Mouse (Mus musculus): ENCODE measurements at regions not wholly inside any gene's neighbourhood (a gene's known extent, or its start where the extent isn't known, plus 50 kb on each side); places are given as distances from the start of the nearest gene placed in this dataset.

- DNase-seq (ENCODE audit: low spot score): no peak
- H3K4me1 ChIP-seq: no peaks in the 10 kb centered on the region
- no peaks in the 10 kb centered on the region for H3K9me3 ChIP-seq (replicated peaks)
- H3K4me3 ChIP-seq: no peak overlapping the region
- 87% methylated on average over 2 of the region's 2 CpGs for WGBS
- H3K27me3 ChIP-seq (ENCODE audit: low read depth, poor library complexity, severe bottlenecking): no peaks in the 10 kb centered on the region
- H3K27ac ChIP-seq: no peak overlapping the region
- no peaks in the 10 kb centered on the region for H3K36me3 ChIP-seq
Measured at GRCm38 (mm10) chr5:91892338-91892737, 70.5 kb downstream of the Rchy1 start.

DNA sequence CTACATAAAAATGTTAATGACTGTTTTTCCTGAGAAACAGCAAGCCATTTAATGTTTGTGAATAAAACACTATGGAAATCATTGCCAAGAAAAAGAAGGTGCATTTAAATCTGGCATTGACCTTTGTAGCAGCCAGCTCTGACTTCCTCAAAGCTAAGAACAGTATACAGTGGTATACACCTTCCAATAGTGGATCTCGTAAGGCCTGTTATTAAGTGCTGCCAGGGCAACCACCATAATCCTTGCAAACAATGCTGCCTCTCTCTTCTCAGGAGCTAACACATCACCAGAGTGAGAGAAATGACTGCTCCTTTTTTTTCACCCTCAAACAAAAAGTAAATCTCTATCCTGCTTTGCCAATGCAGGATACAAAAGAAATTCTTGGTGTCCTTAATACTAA lies 81.1 kb downstream of the Rchy1 start:
- 88% methylated on average over 1 of the region's 1 CpGs for WGBS
- H3K36me3 ChIP-seq: no peaks in the 10 kb centered on the region

DNA sequence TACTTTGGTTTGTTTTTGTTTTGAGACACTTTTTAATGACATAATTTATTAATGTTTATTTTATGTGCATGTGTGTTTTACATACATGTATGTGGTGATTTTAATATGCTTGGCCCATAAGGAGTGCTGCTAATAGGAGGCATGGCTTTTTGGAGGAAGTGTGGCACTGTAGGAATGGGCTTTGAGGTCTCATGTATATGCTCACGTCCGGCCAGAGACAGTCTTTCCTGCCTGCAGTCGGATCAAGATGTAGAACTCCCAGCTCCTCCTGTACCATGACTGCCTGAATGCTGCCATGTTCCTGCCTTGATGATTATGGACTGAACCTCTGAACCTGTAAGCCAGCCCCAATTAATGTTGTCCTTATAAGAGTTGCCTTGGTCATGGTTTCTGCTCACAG lies 82.6 kb downstream of the Rchy1 start:
- no peaks in the 10 kb centered on the region for H3K9me3 ChIP-seq (replicated peaks)
- no peaks in the 10 kb centered on the region for H3K36me3 ChIP-seq
- H3K27ac ChIP-seq: no peak overlapping the region
- WGBS: 97% methylated on average over 3 of the region's 3 CpGs
- no peak for DNase-seq (ENCODE audit: low spot score)
- H3K4me3 ChIP-seq: no peak overlapping the region
- H3K27me3 ChIP-seq (ENCODE audit: low read depth, poor library complexity, severe bottlenecking): no peaks in the 10 kb centered on the region
- H3K4me1 ChIP-seq: no peaks in the 10 kb centered on the region

More for the DNA sequence above, 81.1 kb downstream of the Rchy1 start:
- no peaks in the 10 kb centered on the region for H3K27me3 ChIP-seq (ENCODE audit: low read depth, poor library complexity, severe bottlenecking)
- H3K9me3 ChIP-seq (replicated peaks): no peaks in the 10 kb centered on the region
- H3K4me3 ChIP-seq: no peak overlapping the region
- H3K27ac ChIP-seq: no peak overlapping the region
- no peak for DNase-seq (ENCODE audit: low spot score)
- no peaks in the 10 kb centered on the region for H3K4me1 ChIP-seq

GRCm38 (mm10) chr5:91878627-91879026 lies 84.2 kb downstream of the Rchy1 start:
- Histone ChIP-seq H3K27me3 (ENCODE audit: low read depth, poor library complexity, severe bottlenecking) (no peaks in the 10 kb centered on the region), H3K27ac (no peak overlapping the region), H3K36me3 (no peaks in the 10 kb centered on the region), H3K4me3 (no peak overlapping the region), H3K4me1 (no peaks in the 10 kb centered on the region), H3K9me3 (replicated peaks) (no peaks in the 10 kb centered on the region)
- 93% methylated on average over 11 of the region's 11 CpGs for WGBS
- no peak for DNase-seq (ENCODE audit: low spot score)

GRCm38 (mm10) chr5:91876682-91877031 lies 86.2 kb downstream of the Rchy1 start:
- H3K4me3 ChIP-seq: no peak overlapping the region
- WGBS: 87% methylated on average over 2 of the region's 2 CpGs
- no peaks in the 10 kb centered on the region for H3K36me3 ChIP-seq
- no peak for DNase-seq (ENCODE audit: low spot score)
- no peaks in the 10 kb centered on the region for H3K4me1 ChIP-seq
- no peaks in the 10 kb centered on the region for H3K9me3 ChIP-seq (replicated peaks)
- no peak overlapping the region for H3K27ac ChIP-seq
- H3K27me3 ChIP-seq (ENCODE audit: low read depth, poor library complexity, severe bottlenecking): no peaks in the 10 kb centered on the region

DNA sequence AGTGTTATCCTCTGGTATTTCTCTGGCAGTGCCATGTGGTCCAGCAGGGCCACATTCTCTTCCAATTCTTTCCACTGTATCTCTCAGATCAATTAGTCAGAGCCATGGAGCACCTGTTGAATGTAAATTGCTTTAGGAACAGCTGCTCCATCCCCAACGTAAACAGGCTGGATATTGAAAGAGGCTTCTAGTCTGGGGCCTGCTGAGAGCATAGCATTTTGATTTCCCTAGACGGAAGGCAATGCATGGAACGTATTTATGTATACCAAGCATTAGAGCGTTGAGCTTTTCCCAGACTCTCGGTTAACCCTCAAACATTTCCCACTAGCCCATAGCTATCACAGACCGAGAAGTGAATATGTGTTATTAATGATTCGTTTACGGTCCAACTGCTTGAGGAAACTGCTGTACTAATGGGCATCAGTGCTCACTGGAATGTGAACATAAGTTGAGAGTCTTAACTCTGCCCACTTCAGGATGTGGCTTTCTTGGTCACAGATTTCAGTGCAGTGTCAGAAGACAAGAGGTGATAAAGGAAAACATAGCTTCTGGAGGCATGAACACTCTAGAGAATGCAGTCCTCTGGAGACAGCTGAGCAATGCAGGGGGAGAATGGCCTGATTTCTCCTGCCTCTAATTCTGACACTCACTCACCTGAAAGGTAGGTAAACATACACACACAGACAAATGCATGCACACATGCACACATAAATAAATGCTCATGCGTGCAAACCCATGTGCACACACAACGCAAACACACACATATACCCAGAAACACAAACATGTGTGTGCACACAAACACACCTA lies 86.8 kb downstream of the Rchy1 start:
- no peaks in the 10 kb centered on the region for H3K4me1 ChIP-seq
- no peaks in the 10 kb centered on the region for H3K27me3 ChIP-seq (ENCODE audit: low read depth, poor library complexity, severe bottlenecking)
- H3K27ac ChIP-seq: no peak overlapping the region
- H3K4me3 ChIP-seq: no peak overlapping the region
- H3K9me3 ChIP-seq (replicated peaks): no peaks in the 10 kb centered on the region
- no peaks in the 10 kb centered on the region for H3K36me3 ChIP-seq
- no peak for DNase-seq (ENCODE audit: low spot score)
- 90% methylated on average over 10 of the region's 10 CpGs for WGBS

DNA sequence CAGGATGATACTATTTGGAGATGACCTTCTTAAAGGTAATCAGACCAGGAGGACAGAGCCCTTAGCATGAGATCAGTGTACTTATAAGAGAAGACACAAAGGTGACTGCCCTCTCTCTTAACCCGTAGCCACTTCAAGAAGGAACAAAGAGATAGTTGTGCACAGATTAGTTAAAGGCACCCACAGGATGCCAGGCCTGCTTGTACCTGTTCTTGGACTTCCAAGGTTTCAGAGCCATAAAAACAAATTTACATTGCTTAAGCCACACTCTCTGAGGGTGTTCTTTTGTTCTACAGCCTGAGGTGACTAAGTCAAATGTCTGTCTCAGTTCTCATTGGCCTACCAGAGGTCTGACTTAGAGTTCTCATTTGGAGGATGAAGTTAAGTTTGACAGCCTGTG lies 90.1 kb downstream of the Rchy1 start:
- Histone ChIP-seq H3K9me3 (replicated peaks) (no peaks in the 10 kb centered on the region), H3K4me1 (no peaks in the 10 kb centered on the region), H3K4me3 (no peak overlapping the region), H3K27me3 (ENCODE audit: low read depth, poor library complexity, severe bottlenecking) (no peaks in the 10 kb centered on the region), H3K27ac (no peak overlapping the region), H3K36me3 (no peaks in the 10 kb centered on the region)
- DNase-seq (ENCODE audit: low spot score): no peak
- 84% methylated on average over 1 of the region's 1 CpGs for WGBS

GRCm38 (mm10) chr5:91869791-91870190 lies 93.1 kb downstream of the Rchy1 start:
- no peaks in the 10 kb centered on the region for H3K9me3 ChIP-seq (replicated peaks)
- WGBS: 95% methylated on average over 6 of the region's 6 CpGs
- H3K27me3 ChIP-seq (ENCODE audit: low read depth, poor library complexity, severe bottlenecking): no peaks in the 10 kb centered on the region
- DNase-seq (ENCODE audit: low spot score): no peak
- H3K4me1 ChIP-seq: no peaks in the 10 kb centered on the region
- no peaks in the 10 kb centered on the region for H3K36me3 ChIP-seq
- H3K27ac ChIP-seq: no peak overlapping the region
- H3K4me3 ChIP-seq: no peak overlapping the region

DNA sequence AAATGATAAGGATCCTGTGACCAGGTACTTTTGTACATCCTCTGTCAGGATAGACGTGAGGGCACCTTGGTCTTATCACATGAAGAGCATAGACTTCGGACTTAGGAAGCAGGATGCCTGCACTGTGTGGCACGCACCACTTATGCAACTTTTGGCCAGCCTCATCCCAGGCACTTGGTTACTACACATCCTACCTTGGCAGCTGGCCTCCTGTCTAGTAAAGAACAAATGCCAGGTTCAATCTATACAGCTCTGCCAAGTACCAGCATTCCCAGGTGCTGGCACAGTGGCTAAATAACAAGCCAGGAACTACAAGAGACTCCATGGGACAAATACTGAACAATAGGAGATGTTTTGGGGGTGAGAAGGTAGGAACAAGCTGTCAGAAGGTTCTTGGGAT lies 96.7 kb downstream of the Rchy1 start:
- Histone ChIP-seq H3K27ac (no peak overlapping the region), H3K36me3 (no peaks in the 10 kb centered on the region), H3K9me3 (replicated peaks) (no peaks in the 10 kb centered on the region), H3K27me3 (ENCODE audit: low read depth, poor library complexity, severe bottlenecking) (no peaks in the 10 kb centered on the region), H3K4me1 (no peaks in the 10 kb centered on the region), H3K4me3 (no peak overlapping the region)
- no peak for DNase-seq (ENCODE audit: low spot score)
- WGBS: 89% methylated on average over 3 of the region's 3 CpGs

DNA sequence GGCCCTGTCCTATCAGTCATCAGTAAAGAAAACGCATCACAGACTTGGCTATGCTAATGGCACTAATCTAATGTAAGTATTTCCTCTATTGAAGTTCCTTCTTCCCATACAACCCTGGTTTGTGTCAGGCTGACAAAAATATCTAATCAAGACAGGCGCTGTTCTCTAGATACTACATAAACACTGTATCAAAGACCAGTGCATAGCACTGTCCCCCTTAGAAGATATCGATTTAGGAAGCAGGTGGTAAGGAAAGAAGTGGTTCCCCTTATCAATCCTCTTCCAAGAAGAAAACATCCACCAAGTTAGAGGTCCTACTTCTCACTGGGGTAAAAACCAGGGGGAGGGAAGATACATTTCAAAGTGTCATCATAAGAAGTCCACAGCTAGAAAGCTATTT lies 97.5 kb downstream of the Rchy1 start:
- H3K9me3 ChIP-seq (replicated peaks): no peaks in the 10 kb centered on the region
- no peaks in the 10 kb centered on the region for H3K36me3 ChIP-seq
- no peak overlapping the region for H3K4me3 ChIP-seq
- no peaks in the 10 kb centered on the region for H3K4me1 ChIP-seq
- H3K27me3 ChIP-seq (ENCODE audit: low read depth, poor library complexity, severe bottlenecking): no peaks in the 10 kb centered on the region
- H3K27ac ChIP-seq: no peak overlapping the region
- 84% methylated on average over 3 of the region's 3 CpGs for WGBS
- DNase-seq (ENCODE audit: low spot score): no peak

DNA sequence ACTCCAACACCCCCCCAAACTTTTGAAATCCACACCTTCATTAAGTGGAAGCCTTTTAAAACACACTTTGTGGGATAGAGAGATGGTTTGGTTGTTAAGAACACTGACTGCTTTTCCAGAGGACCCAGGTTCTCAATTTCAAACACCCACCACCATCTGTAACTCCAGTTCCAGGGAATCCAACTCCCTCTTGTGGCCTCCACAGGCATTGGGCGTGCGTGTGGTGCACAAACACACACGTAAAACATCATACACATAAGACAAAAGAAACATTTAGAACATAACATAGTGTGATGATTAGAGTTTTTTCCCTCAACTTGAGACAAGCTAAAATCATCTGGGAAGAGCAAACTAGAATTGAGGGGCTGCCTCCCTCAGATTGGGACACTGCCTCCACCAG lies 100.0 kb downstream of the Rchy1 start:
- 94% methylated on average over 3 of the region's 3 CpGs for whole genome bisulfite sequencing
- Histone ChIP-seq H3K27ac (no peak overlapping the region), H3K27me3 (ENCODE audit: low read depth, poor library complexity, severe bottlenecking) (no peaks in the 10 kb centered on the region), H3K4me3 (no peak overlapping the region), H3K9me3 (replicated peaks) (no peaks in the 10 kb centered on the region), H3K4me1 (no peaks in the 10 kb centered on the region), H3K36me3 (no peaks in the 10 kb centered on the region)
- DNase-seq (ENCODE audit: low spot score): no peak

DNA sequence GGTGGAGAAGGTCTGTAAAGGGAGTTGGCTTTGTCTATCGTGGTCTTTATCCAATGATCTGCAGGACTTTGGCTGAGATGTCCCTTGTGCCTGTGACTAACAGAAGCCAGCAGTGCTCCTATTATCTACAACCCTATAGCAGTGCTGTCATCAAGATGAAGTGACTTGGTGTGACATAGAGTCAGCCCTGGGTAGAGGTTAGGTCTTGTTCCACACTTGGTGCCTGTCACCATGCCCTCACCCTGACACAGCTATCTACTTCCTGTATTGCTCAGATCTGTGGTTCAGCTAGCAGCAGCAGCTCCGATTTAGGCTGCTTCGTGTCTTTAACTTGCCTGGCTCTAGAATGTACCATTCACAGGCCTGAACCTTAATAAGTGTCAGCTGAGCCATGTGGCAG lies 100.6 kb downstream of the Rchy1 start:
- no peak overlapping the region for H3K27ac ChIP-seq
- H3K27me3 ChIP-seq (ENCODE audit: low read depth, poor library complexity, severe bottlenecking): no peaks in the 10 kb centered on the region
- no peaks in the 10 kb centered on the region for H3K9me3 ChIP-seq (replicated peaks)
- no peak for DNase-seq (ENCODE audit: low spot score)
- WGBS: 90% methylated on average over 3 of the region's 3 CpGs
- no peaks in the 10 kb centered on the region for H3K36me3 ChIP-seq
- H3K4me1 ChIP-seq: no peaks in the 10 kb centered on the region
- no peak overlapping the region for H3K4me3 ChIP-seq

- Histone ChIP-seq H3K4me1 (no peaks in the 10 kb centered on the region), H3K4me3 (no peak overlapping the region), H3K27me3 (ENCODE audit: low read depth, poor library complexity, severe bottlenecking) (no peaks in the 10 kb centered on the region), H3K36me3 (no peaks in the 10 kb centered on the region), H3K27ac (no peak overlapping the region), H3K9me3 (replicated peaks) (no peaks in the 10 kb centered on the region)
- no peak for DNase-seq (ENCODE audit: low spot score)
- WGBS: 73% methylated on average over 11 of the region's 11 CpGs
Measured at GRCm38 (mm10) chr5:91861440-91862187, 101.3 kb downstream of the Rchy1 start.

Data from limb, embryonic 10.5 days (tissue).